Mouse (Mus musculus): ENCODE data around the gene Ets2. TPM values are rescaled to one million over a fixed set of nuclear protein-coding genes. Genes with fewer than 3 reads are reported as not detected.
"Not testable (repeated sequence)": the region's sequence is repeated elsewhere in the genome, so short reads cannot be mapped to it uniquely, and the experiment has no call there.

The Ets2 gene
- polyA plus RNA-seq, 1 experiment from 2014 or later, result 20.9 TPM

GRCm38 (mm10) chr16:95750211-95750629 is 48.3 kb downstream of the Ets2 start:
- no peaks in the 10 kb centered on the region for H3K36me3 ChIP-seq (ENCODE audit: control insufficient read depth, insufficient read depth)
- H3K9ac ChIP-seq (replicated peaks; ENCODE audit: low read depth, low read length), result no peak overlapping the region
- peaks cover 3% of the 10 kb centered on the region; the same call in 1 of the 2 replicates for H3K4me1 ChIP-seq (replicated peaks; ENCODE audit: control insufficient read depth, insufficient read depth, low read length)
- H3K4me3 ChIP-seq (replicated peaks; ENCODE audit: low read length), result no peak overlapping the region
- 94% methylated on average over 6 of the region's 6 CpGs for WGBS
- H3K27me3 ChIP-seq (replicated peaks; ENCODE audit: control insufficient read depth, insufficient read depth, low read length), result no peaks in the 10 kb centered on the region
- H3K4me2 ChIP-seq (ENCODE audit: low read length), result no peak overlapping the region
- H3K9me3 ChIP-seq (ENCODE audit: control insufficient read depth, low read length), result no peaks in the 10 kb centered on the region
- no peak overlapping the region for H3K27ac ChIP-seq (ENCODE audit: low read length)
- no peak for ATAC-seq

DNA sequence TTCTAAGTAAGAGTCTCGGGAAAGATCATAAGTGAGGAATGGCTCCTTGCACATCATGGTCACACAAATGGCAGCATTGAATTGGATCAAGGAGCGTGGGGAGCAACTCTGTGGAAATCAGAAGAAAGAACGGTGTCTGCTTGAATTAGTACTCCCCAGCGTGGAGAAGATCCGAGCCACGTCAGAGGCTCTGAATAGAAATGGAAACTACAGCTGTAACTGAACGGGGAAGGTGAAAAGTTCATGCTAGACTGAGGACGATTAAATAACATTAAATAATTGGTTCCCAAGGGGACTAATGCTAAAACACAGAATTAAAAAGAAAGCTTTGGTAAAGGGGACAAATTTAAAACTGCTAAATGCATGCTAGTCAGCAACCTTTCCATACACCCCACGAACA is 50.6 kb downstream of the Ets2 start:
- H3K36me3 ChIP-seq (ENCODE audit: control insufficient read depth, insufficient read depth), result no peaks in the 10 kb centered on the region
- H3K27ac ChIP-seq (ENCODE audit: low read length), result no peak overlapping the region
- H3K4me3 ChIP-seq (replicated peaks; ENCODE audit: low read length), result no peak overlapping the region
- no peak for ATAC-seq
- peaks cover 3% of the 10 kb centered on the region; the same call in 1 of the 2 replicates for H3K4me1 ChIP-seq (replicated peaks; ENCODE audit: control insufficient read depth, insufficient read depth, low read length)
- no peaks in the 10 kb centered on the region for H3K27me3 ChIP-seq (replicated peaks; ENCODE audit: control insufficient read depth, insufficient read depth, low read length)
- H3K9me3 ChIP-seq (ENCODE audit: control insufficient read depth, low read length), result no peaks in the 10 kb centered on the region
- H3K9ac ChIP-seq (replicated peaks; ENCODE audit: low read depth, low read length), result no peak overlapping the region
- 69% methylated on average over 9 of the region's 9 CpGs for WGBS
- no peak overlapping the region for H3K4me2 ChIP-seq (ENCODE audit: low read length)

- 54% methylated on average over 7 of the region's 7 CpGs for WGBS
- no peaks in the 10 kb centered on the region for H3K36me3 ChIP-seq (ENCODE audit: control insufficient read depth, insufficient read depth)
- no peak overlapping the region for H3K9ac ChIP-seq (replicated peaks; ENCODE audit: low read depth, low read length)
- H3K27ac ChIP-seq (ENCODE audit: low read length), result no peak overlapping the region
- H3K9me3 ChIP-seq (ENCODE audit: control insufficient read depth, low read length), result no peaks in the 10 kb centered on the region
- H3K27me3 ChIP-seq (replicated peaks; ENCODE audit: control insufficient read depth, insufficient read depth, low read length), result no peaks in the 10 kb centered on the region
- no peak overlapping the region for H3K4me2 ChIP-seq (ENCODE audit: low read length)
- H3K4me3 ChIP-seq (replicated peaks; ENCODE audit: low read length), result no peak overlapping the region
- H3K4me1 ChIP-seq (replicated peaks; ENCODE audit: control insufficient read depth, insufficient read depth, low read length), result peaks cover 3% of the 10 kb centered on the region; the same call in 1 of the 2 replicates
- no peak for ATAC-seq
These were observed 51.4 kb downstream of the Ets2 start for GRCm38 (mm10) chr16:95753295-95753694.

DNA sequence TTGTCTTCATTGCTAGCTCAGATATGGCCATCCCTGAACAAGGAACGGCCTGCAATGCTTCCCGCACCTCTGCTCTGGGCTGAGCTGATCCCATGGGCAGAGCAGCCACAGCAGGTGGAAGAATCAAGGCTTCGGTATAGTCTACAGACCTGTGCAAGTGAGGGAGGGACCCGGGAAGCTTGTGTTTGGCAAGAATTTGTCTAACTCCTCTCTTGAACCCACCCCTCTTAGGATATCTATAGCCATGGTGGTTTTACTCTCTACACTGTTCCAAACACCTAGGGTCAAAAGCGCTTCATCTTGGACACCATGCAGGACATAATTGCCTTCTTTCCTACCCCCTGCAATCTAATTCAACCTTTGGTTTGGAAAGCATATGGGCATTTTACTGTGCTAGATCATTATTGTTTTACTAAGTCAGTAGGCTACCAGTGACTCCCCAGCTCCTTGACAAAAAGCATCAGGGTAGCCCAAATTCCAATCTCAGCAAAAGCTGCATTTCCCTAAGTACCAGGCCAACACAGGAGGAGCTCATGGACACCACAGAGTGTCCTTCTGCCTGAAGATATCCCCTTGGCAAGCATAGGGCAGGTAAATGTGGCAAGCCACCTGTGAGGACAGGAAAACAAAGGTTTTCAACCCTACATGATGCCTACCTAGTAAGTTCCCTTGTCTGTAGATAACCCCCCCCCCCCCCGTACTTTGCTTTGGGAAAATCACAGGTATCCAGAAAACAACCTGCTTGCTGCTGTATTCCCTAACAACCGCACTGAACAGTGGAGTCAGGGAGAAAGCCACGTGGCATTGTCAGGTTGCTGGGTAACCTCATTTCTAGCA is 57.5 kb downstream of the Ets2 start:
- H3K4me3 ChIP-seq (replicated peaks; ENCODE audit: low read length), result no peak overlapping the region
- WGBS, result 89% methylated on average over 8 of the region's 8 CpGs
- no peak for ATAC-seq
- no peak overlapping the region for H3K27ac ChIP-seq (ENCODE audit: low read length)
- H3K9me3 ChIP-seq (ENCODE audit: control insufficient read depth, low read length), result no peaks in the 10 kb centered on the region
- H3K36me3 ChIP-seq (ENCODE audit: control insufficient read depth, insufficient read depth), result no peaks in the 10 kb centered on the region
- H3K4me2 ChIP-seq (ENCODE audit: low read length), result no peak overlapping the region
- H3K4me1 ChIP-seq (replicated peaks; ENCODE audit: control insufficient read depth, insufficient read depth, low read length), result no peaks in the 10 kb centered on the region
- H3K27me3 ChIP-seq (replicated peaks; ENCODE audit: control insufficient read depth, insufficient read depth, low read length), result no peaks in the 10 kb centered on the region
- no peak overlapping the region for H3K9ac ChIP-seq (replicated peaks; ENCODE audit: low read depth, low read length)

DNA sequence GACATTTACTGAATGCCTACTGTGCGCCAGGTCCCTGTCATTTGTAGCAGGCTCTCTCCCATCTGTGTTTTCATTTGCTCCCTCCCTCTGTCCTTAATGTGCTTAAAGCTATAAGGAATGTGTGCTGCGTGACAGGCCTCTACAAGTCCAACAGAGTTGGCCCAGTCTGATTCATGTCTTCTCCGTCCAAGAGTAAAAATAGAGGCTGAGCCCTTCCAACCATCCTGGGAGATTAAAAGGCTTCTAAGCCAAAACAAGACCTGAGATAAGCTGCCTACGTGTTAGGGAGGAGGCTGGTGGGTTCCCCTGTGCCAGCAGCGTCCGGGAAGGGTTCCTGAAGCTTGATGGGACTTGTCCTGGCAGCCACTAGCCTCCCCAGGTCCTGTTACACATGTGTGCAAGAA is 58.1 kb downstream of the Ets2 start:
- Histone ChIP-seq H3K27me3 (replicated peaks; ENCODE audit: control insufficient read depth, insufficient read depth, low read length) (no peaks in the 10 kb centered on the region), H3K27ac (ENCODE audit: low read length) (no peak overlapping the region), H3K4me2 (ENCODE audit: low read length) (no peak overlapping the region), H3K36me3 (ENCODE audit: control insufficient read depth, insufficient read depth) (no peaks in the 10 kb centered on the region), H3K9ac (replicated peaks; ENCODE audit: low read depth, low read length) (no peak overlapping the region), H3K9me3 (ENCODE audit: control insufficient read depth, low read length) (no peaks in the 10 kb centered on the region), H3K4me1 (replicated peaks; ENCODE audit: control insufficient read depth, insufficient read depth, low read length) (no peaks in the 10 kb centered on the region), H3K4me3 (replicated peaks; ENCODE audit: low read length) (no peak overlapping the region)
- 79% methylated on average over 6 of the region's 6 CpGs for WGBS
- ATAC-seq, result no peak

DNA sequence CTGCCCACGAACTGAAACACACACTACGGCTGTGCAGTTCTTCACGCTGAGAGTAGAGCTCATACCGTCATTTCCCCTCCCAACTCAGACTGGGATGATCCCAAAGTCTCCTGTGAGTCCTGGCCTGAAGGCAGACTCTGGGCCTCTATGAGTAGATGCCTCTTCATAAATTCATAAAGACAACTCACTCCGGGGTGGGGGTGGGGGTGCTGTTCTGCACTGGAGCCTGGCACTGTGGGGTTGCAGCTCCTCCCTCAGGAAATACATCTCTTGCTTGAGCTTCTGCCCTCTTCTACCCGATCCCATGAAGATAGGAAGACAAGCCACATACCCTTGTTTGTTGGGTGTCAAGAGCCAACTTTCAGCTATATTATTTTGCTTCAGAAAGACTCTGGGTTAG is 59.9 kb downstream of the Ets2 start:
- Histone ChIP-seq H3K36me3 (ENCODE audit: control insufficient read depth, insufficient read depth) (no peaks in the 10 kb centered on the region), H3K4me3 (replicated peaks; ENCODE audit: low read length) (no peak overlapping the region), H3K9me3 (ENCODE audit: control insufficient read depth, low read length) (no peaks in the 10 kb centered on the region), H3K27ac (ENCODE audit: low read length) (no peak overlapping the region), H3K4me2 (ENCODE audit: low read length) (no peak overlapping the region), H3K27me3 (replicated peaks; ENCODE audit: control insufficient read depth, insufficient read depth, low read length) (no peaks in the 10 kb centered on the region), H3K9ac (replicated peaks; ENCODE audit: low read depth, low read length) (no peak overlapping the region), H3K4me1 (replicated peaks; ENCODE audit: control insufficient read depth, insufficient read depth, low read length) (no peaks in the 10 kb centered on the region)
- no peak for ATAC-seq
- 90% methylated on average over 6 of the region's 6 CpGs for WGBS

DNA sequence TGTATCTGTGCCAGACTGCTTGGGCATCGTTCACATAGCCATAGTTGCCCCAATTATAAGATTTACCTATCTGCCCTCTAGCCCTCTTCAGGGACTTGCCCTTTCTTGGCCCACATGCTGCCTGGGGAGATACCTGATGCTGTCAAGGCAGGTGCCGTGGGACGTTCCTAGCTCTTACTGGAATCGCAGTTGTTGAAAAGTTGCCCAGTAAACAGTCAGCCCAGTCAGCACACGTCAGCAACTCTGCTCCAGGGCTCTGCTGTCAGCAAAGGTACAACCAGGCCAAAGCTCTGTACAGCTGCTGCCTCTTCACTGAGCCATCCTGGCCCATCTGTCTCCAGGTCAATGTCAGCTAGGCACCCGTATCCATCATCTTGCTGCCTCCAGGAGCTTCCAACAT is 61.3 kb downstream of the Ets2 start:
- Histone ChIP-seq H3K9ac (replicated peaks; ENCODE audit: low read depth, low read length) (no peak overlapping the region), H3K36me3 (ENCODE audit: control insufficient read depth, insufficient read depth) (no peaks in the 10 kb centered on the region), H3K9me3 (ENCODE audit: control insufficient read depth, low read length) (no peaks in the 10 kb centered on the region), H3K4me2 (ENCODE audit: low read length) (no peak overlapping the region), H3K4me1 (replicated peaks; ENCODE audit: control insufficient read depth, insufficient read depth, low read length) (no peaks in the 10 kb centered on the region), H3K27me3 (replicated peaks; ENCODE audit: control insufficient read depth, insufficient read depth, low read length) (no peaks in the 10 kb centered on the region), H3K4me3 (replicated peaks; ENCODE audit: low read length) (no peak overlapping the region), H3K27ac (ENCODE audit: low read length) (no peak overlapping the region)
- WGBS, result 84% methylated on average over 6 of the region's 6 CpGs
- no peak for ATAC-seq

- 78% methylated on average over 8 of the region's 8 CpGs for WGBS
These were observed 62.2 kb downstream of the Ets2 start for GRCm38 (mm10) chr16:95764041-95764440.

GRCm38 (mm10) chr16:95766181-95766580 is 64.3 kb downstream of the Ets2 start:
- H3K9ac ChIP-seq (replicated peaks; ENCODE audit: low read depth, low read length), result no peak overlapping the region
- H3K9me3 ChIP-seq (ENCODE audit: control insufficient read depth, low read length), result no peaks in the 10 kb centered on the region
- H3K4me3 ChIP-seq (replicated peaks; ENCODE audit: low read length), result no peak overlapping the region
- H3K27ac ChIP-seq (ENCODE audit: low read length), result no peak overlapping the region
- no peaks in the 10 kb centered on the region for H3K27me3 ChIP-seq (replicated peaks; ENCODE audit: control insufficient read depth, insufficient read depth, low read length)
- 69% methylated on average over 3 of the region's 3 CpGs for WGBS
- H3K4me2 ChIP-seq (ENCODE audit: low read length), result no peak overlapping the region
- peaks cover 4% of the 10 kb centered on the region; the same call in 1 of the 2 replicates for H3K4me1 ChIP-seq (replicated peaks; ENCODE audit: control insufficient read depth, insufficient read depth, low read length)
- no peak for ATAC-seq
- H3K36me3 ChIP-seq (ENCODE audit: control insufficient read depth, insufficient read depth), result no peaks in the 10 kb centered on the region

More at GRCm38 (mm10) chr16:95764041-95764440, 62.2 kb downstream of the Ets2 start:
- H3K4me3 ChIP-seq (replicated peaks; ENCODE audit: low read length); H3K9ac ChIP-seq (replicated peaks; ENCODE audit: low read depth, low read length); H3K36me3 ChIP-seq (ENCODE audit: control insufficient read depth, insufficient read depth); H3K27me3 ChIP-seq (replicated peaks; ENCODE audit: control insufficient read depth, insufficient read depth, low read length); H3K27ac ChIP-seq (ENCODE audit: low read length); H3K9me3 ChIP-seq (ENCODE audit: control insufficient read depth, low read length); H3K4me1 ChIP-seq (replicated peaks; ENCODE audit: control insufficient read depth, insufficient read depth, low read length); ATAC-seq; H3K4me2 ChIP-seq (ENCODE audit: low read length): not testable (repeated sequence)
